Mouse (Mus musculus): ENCODE data around the gene Slc6a4. TPM values are rescaled to one million over a fixed set of nuclear protein-coding genes. Genes with fewer than 3 reads are reported as not detected.

Gene Slc6a4
- polyA plus RNA-seq, 1 experiment = not detected

- no peaks in the 10 kb centered on the region for H3K9me3 ChIP-seq (ENCODE audit: control insufficient read depth, low read length)
- H3K4me3 ChIP-seq (replicated peaks) = no peak overlapping the region
- H3K4me1 ChIP-seq (ENCODE audit: control insufficient read depth) = no peaks in the 10 kb centered on the region
- H3K27me3 ChIP-seq (ENCODE audit: control insufficient read depth) = peaks cover 2% of the 10 kb centered on the region; the same call in 1 of the 2 replicates
- no peaks in the 10 kb centered on the region for H3K36me3 ChIP-seq (ENCODE audit: control insufficient read depth)
- TF ChIP-seq GATA1 (IDR thresholded peaks at IDR 0.05; ENCODE audit: low read length) = no peak
- no peak for TF ChIP-seq TAL1 (IDR thresholded peaks at IDR 0.05; ENCODE audit: low read length)
Measured at GRCm38 (mm10) chr11:77009069-77010025, 10.9 kb downstream of the Slc6a4 start.

DNA sequence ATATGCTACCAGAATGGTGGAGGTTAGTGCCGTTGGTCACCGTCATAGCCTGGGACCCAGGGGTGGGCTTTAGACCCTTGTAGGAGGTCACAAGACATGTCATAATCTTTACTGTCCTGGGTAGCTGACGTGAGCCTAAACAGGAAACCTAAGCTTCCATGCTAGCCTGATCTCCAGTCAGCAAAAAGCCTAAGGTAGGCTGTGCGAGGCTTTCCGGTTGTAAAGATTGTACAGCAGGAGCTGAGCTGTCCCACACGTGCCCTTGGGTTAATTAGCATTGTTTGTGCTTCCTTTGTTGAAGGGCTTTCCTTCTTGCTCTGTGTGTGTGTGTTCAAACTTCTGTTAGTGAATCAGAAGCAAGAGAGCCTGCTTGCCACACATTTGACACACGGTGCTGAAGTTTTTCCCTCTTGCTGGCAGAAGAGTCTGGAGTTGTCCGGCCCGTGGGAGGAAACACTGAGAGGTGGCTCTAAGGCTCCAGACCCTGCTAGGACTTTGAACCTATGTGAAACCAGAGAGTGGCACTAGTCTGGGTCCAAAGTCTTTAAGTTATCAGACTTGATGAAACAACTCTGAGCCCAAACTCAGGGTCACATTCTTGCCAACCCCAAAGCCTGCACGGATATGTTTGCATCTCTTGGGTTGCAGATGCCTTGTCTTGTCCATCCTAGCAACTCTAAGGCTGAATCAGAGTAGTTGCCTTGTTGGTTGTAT, 12.5 kb downstream of the Slc6a4 start:
- TF ChIP-seq TAL1 (IDR thresholded peaks at IDR 0.05; ENCODE audit: low read length) (no peak), GATA1 (IDR thresholded peaks at IDR 0.05; ENCODE audit: low read length) (no peak)
- H3K27me3 ChIP-seq (ENCODE audit: control insufficient read depth) = peaks cover 2% of the 10 kb centered on the region; the same call in 1 of the 2 replicates
- H3K36me3 ChIP-seq (ENCODE audit: control insufficient read depth) = no peaks in the 10 kb centered on the region

GRCm38 (mm10) chr11:77018046-77018445, 19.6 kb downstream of the Slc6a4 start:
- no peak for TF ChIP-seq GATA1 (IDR thresholded peaks at IDR 0.05; ENCODE audit: low read length)
- no peak for TF ChIP-seq TAL1 (IDR thresholded peaks at IDR 0.05; ENCODE audit: low read length)
- no peak overlapping the region for H3K4me3 ChIP-seq (replicated peaks)
- H3K9me3 ChIP-seq (ENCODE audit: control insufficient read depth, low read length) = no peaks in the 10 kb centered on the region
- H3K4me1 ChIP-seq (ENCODE audit: control insufficient read depth) = no peaks in the 10 kb centered on the region
- H3K36me3 ChIP-seq (ENCODE audit: control insufficient read depth) = no peaks in the 10 kb centered on the region
- H3K27me3 ChIP-seq (ENCODE audit: control insufficient read depth) = peaks cover 13% of the 10 kb centered on the region

More for the DNA sequence above, 12.5 kb downstream of the Slc6a4 start:
- H3K4me1 ChIP-seq (ENCODE audit: control insufficient read depth) = no peaks in the 10 kb centered on the region
- H3K9me3 ChIP-seq (ENCODE audit: control insufficient read depth, low read length) = no peaks in the 10 kb centered on the region
- H3K4me3 ChIP-seq (replicated peaks) = no peak overlapping the region

GRCm38 (mm10) chr11:77019539-77019938, 21.1 kb downstream of the Slc6a4 start:
- TF ChIP-seq TAL1 (IDR thresholded peaks at IDR 0.05; ENCODE audit: low read length) = no peak
- no peak for TF ChIP-seq GATA1 (IDR thresholded peaks at IDR 0.05; ENCODE audit: low read length)
- Histone ChIP-seq H3K36me3 (ENCODE audit: control insufficient read depth) (no peaks in the 10 kb centered on the region), H3K4me3 (replicated peaks) (no peak overlapping the region), H3K4me1 (ENCODE audit: control insufficient read depth) (no peaks in the 10 kb centered on the region), H3K27me3 (ENCODE audit: control insufficient read depth) (peaks cover 13% of the 10 kb centered on the region), H3K9me3 (ENCODE audit: control insufficient read depth, low read length) (no peaks in the 10 kb centered on the region)

GRCm38 (mm10) chr11:77021749-77022396, 23.5 kb downstream of the Slc6a4 start:
- TF ChIP-seq TAL1 (IDR thresholded peaks at IDR 0.05; ENCODE audit: low read length) (no peak), GATA1 (IDR thresholded peaks at IDR 0.05; ENCODE audit: low read length) (no peak)
- Histone ChIP-seq H3K4me1 (ENCODE audit: control insufficient read depth) (no peaks in the 10 kb centered on the region), H3K9me3 (ENCODE audit: control insufficient read depth, low read length) (no peaks in the 10 kb centered on the region), H3K4me3 (replicated peaks) (no peak overlapping the region), H3K36me3 (ENCODE audit: control insufficient read depth) (no peaks in the 10 kb centered on the region), H3K27me3 (ENCODE audit: control insufficient read depth) (peaks cover 13% of the 10 kb centered on the region)

- H3K9me3 ChIP-seq (ENCODE audit: control insufficient read depth, low read length) = no peaks in the 10 kb centered on the region
- H3K27me3 ChIP-seq (ENCODE audit: control insufficient read depth) = no peaks in the 10 kb centered on the region
- no peaks in the 10 kb centered on the region for H3K36me3 ChIP-seq (ENCODE audit: control insufficient read depth)
- H3K4me1 ChIP-seq (ENCODE audit: control insufficient read depth) = no peaks in the 10 kb centered on the region
- H3K4me3 ChIP-seq (replicated peaks) = no peak overlapping the region
- no peak for TF ChIP-seq TAL1 (IDR thresholded peaks at IDR 0.05; ENCODE audit: low read length)
- TF ChIP-seq GATA1 (IDR thresholded peaks at IDR 0.05; ENCODE audit: low read length) = no peak
Measured at GRCm38 (mm10) chr11:77026559-77026958, 28.2 kb downstream of the Slc6a4 start.

DNA sequence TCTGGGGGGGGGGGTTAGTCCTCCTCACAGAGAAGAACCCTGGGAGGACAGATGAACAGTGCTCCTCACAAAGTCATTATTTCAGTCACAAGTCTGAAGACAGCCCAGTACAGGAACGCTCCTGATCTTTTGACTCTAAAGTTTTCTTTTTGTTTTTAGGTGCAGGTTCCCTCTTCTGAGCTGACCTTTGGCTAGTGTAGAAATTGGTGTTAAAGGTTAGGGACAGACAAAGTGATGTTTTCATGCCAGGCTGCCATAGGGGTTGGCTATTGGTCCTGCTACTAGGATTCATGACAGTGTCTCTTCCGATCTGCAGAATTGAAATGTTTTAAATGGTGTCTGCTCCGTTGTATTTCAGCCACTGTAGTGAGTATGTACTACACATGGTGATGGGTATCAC, 29.8 kb downstream of the Slc6a4 start:
- Histone ChIP-seq H3K36me3 (ENCODE audit: control insufficient read depth) (no peaks in the 10 kb centered on the region), H3K9me3 (ENCODE audit: control insufficient read depth, low read length) (no peaks in the 10 kb centered on the region), H3K4me1 (ENCODE audit: control insufficient read depth) (no peaks in the 10 kb centered on the region), H3K4me3 (replicated peaks) (no peak overlapping the region), H3K27me3 (ENCODE audit: control insufficient read depth) (no peaks in the 10 kb centered on the region)
- TF ChIP-seq TAL1 (IDR thresholded peaks at IDR 0.05; ENCODE audit: low read length) (no peak), GATA1 (IDR thresholded peaks at IDR 0.05; ENCODE audit: low read length) (no peak)

GRCm38 (mm10) chr11:77031151-77031934, 32.9 kb downstream of the Slc6a4 start:
- Histone ChIP-seq H3K27me3 (ENCODE audit: control insufficient read depth) (no peaks in the 10 kb centered on the region), H3K36me3 (ENCODE audit: control insufficient read depth) (no peaks in the 10 kb centered on the region), H3K9me3 (ENCODE audit: control insufficient read depth, low read length) (no peaks in the 10 kb centered on the region), H3K4me1 (ENCODE audit: control insufficient read depth) (no peaks in the 10 kb centered on the region), H3K4me3 (replicated peaks) (no peak overlapping the region)
- TF ChIP-seq GATA1 (IDR thresholded peaks at IDR 0.05; ENCODE audit: low read length) = no peak

All from erythroblast, embryonic 14.5 days (primary cell).